Mouse (Mus musculus) lung, embryonic 14.5 days (tissue): ENCODE data around the gene Etnk1. TPM values are rescaled to one million over a fixed set of nuclear protein-coding genes. Genes with fewer than 3 reads are reported as not detected.

Experiments used
- ATAC-seq: fragments of 200-750 bp; cut with Nextera tagmentation; 2 replicates; pipeline ENCODE4 v1.8.0; 2017; ENCODE audit warnings: mild to moderate bottlenecking, moderate TSS enrichment, moderate library complexity; ENCODE audit not compliant: insufficient read depth
- DNase-seq: peaks from one replicate; pipeline ENCODE4 v3.0.0-alpha.2; 2015
- H3K27ac ChIP-seq: fragments of 300-500 bp; sonication (generic); 2 replicates; pipeline ENCODE4 v1.5.1; 2014; ENCODE audit warnings: low read depth, mild to moderate bottlenecking, moderate library complexity
- H3K27me3 ChIP-seq: fragments of 300-500 bp; sonication (generic); 2 replicates; pipeline ENCODE4 v1.6.1; 2014; ENCODE audit warnings: low read length, control low read depth; ENCODE audit not compliant: insufficient read depth
- H3K36me3 ChIP-seq: fragments of 300-500 bp; sonication (generic); 2 replicates; pipeline ENCODE4 v1.6.1; 2014; ENCODE audit warnings: control low read depth; ENCODE audit not compliant: insufficient read depth
- H3K4me1 ChIP-seq: fragments of 300-500 bp; sonication (generic); 2 replicates; pipeline ENCODE4 v1.6.1; 2014; ENCODE audit warnings: antibody characterized with exemption, control low read depth; ENCODE audit not compliant: insufficient read depth
- H3K4me2 ChIP-seq: fragments of 300-500 bp; sonication (generic); 2 replicates; pipeline ENCODE4 v1.6.1; 2014; ENCODE audit warnings: mild to moderate bottlenecking
- H3K4me3 ChIP-seq: fragments of 300-500 bp; sonication (generic); 2 replicates; pipeline ENCODE4 v1.5.1; 2014; ENCODE audit warnings: low read depth, low read length
- H3K9ac ChIP-seq: fragments of 300-500 bp; sonication (generic); 2 replicates; pipeline ENCODE4 v1.6.1; 2014
- H3K9me3 ChIP-seq: fragments of 300-500 bp; sonication (generic); 2 replicates; pipeline ENCODE4 v1.6.1; 2016; ENCODE audit warnings: low read depth, low read length, control low read depth
- CTCF ChIP-seq: IDR thresholded peaks from 2 replicates; pipeline ENCODE4 v1.5.1; 2016; ENCODE audit warnings: antibody characterized with exemption, low read depth
- WGBS: fragments of 180-500 bp; shearing (Covaris S2); extraction: QIAGEN DNeasy Blood & Tissue Kit; methylation state at CpG from one replicate; pipeline ENCODE4 v1.1.7; 2014; 5-methylcytosine and 5-hydroxymethylcytosine counted together
- polyA plus RNA-seq: library from polyadenylated mRNA; unstranded; fragments of >200 nt; fragmentation: Nextera tagmentation; extraction: Ambion mirVana; gene quantifications from 2 replicates; pipeline ENCODE4 v1.2.1, GENCODE M21; 2014

Etnk1 gene
- polyA plus RNA-seq, 1 experiment from 2014 or later = 23.3 TPM

GRCm38 (mm10) chr6:143259870-143260559 is 93.0 kb downstream of the Etnk1 start:
- Histone ChIP-seq H3K4me3 (no peak overlapping the region), H3K27ac (no peak overlapping the region), H3K9ac (no peak overlapping the region), H3K27me3 (no peaks in the 10 kb centered on the region), H3K4me2 (peak overlapping the region; percentile 39), H3K36me3 (no peaks in the 10 kb centered on the region), H3K9me3 (no peaks in the 10 kb centered on the region), H3K4me1 (no peaks in the 10 kb centered on the region)
- DNase-seq (peak; percentile 48), ATAC-seq (no peak; the same call in 1 of the 2 replicates)
- 53% methylated on average over 18 of the region's 18 CpGs for WGBS
- no peak for TF ChIP-seq CTCF

GRCm38 (mm10) chr6:143260560-143261288 is 93.7 kb downstream of the Etnk1 start:
- H3K36me3 ChIP-seq = no peaks in the 10 kb centered on the region
- H3K4me3 ChIP-seq = no peak overlapping the region
- peak; percentile 3 for DNase-seq
- no peak overlapping the region for H3K4me2 ChIP-seq
- 68% methylated on average over 14 of the region's 14 CpGs for WGBS
- H3K27me3 ChIP-seq = no peaks in the 10 kb centered on the region
- no peak for TF ChIP-seq CTCF
- no peak overlapping the region for H3K9ac ChIP-seq
- ATAC-seq = no peak
- no peaks in the 10 kb centered on the region for H3K9me3 ChIP-seq
- no peak overlapping the region for H3K27ac ChIP-seq
- H3K4me1 ChIP-seq = no peaks in the 10 kb centered on the region

- DNase-seq (no peak), ATAC-seq (no peak)
- Histone ChIP-seq H3K27me3 (no peaks in the 10 kb centered on the region), H3K4me2 (no peak overlapping the region), H3K36me3 (no peaks in the 10 kb centered on the region), H3K4me3 (no peak overlapping the region), H3K9ac (no peak overlapping the region), H3K27ac (no peak overlapping the region), H3K4me1 (no peaks in the 10 kb centered on the region), H3K9me3 (no peaks in the 10 kb centered on the region)
- no peak for TF ChIP-seq CTCF
- WGBS = 71% methylated on average over 8 of the region's 8 CpGs
Measured at GRCm38 (mm10) chr6:143261289-143261665, 94.3 kb downstream of the Etnk1 start.

GRCm38 (mm10) chr6:143265482-143265881 is 98.5 kb downstream of the Etnk1 start:
- Histone ChIP-seq H3K9me3 (no peaks in the 10 kb centered on the region), H3K27ac (no peak overlapping the region), H3K4me3 (no peak overlapping the region), H3K9ac (no peak overlapping the region), H3K27me3 (no peaks in the 10 kb centered on the region), H3K36me3 (no peaks in the 10 kb centered on the region), H3K4me2 (no peak overlapping the region), H3K4me1 (no peaks in the 10 kb centered on the region)
- DNase-seq (no peak), ATAC-seq (no peak)
- 82% methylated on average over 10 of the region's 10 CpGs for WGBS
- TF ChIP-seq CTCF = no peak

- Histone ChIP-seq H3K27ac (no peak overlapping the region), H3K36me3 (no peaks in the 10 kb centered on the region), H3K4me1 (no peaks in the 10 kb centered on the region), H3K27me3 (no peaks in the 10 kb centered on the region), H3K4me3 (no peak overlapping the region), H3K9ac (no peak overlapping the region), H3K9me3 (no peaks in the 10 kb centered on the region), H3K4me2 (no peak overlapping the region)
- TF ChIP-seq CTCF = no peak
- DNase-seq (no peak), ATAC-seq (no peak)
- WGBS = 58% methylated on average over 3 of the region's 3 CpGs
Measured at GRCm38 (mm10) chr6:143279222-143279621, 112.2 kb downstream of the Etnk1 start.

Other genes starting within 250 kb of the Etnk1 start
- gene St8sia1, start 202.8 kb upstream of the Etnk1 start, polyA plus RNA-seq = 0.07 and 0.39 TPM in 2 replicates
- 25.3 and 26.7 TPM in 2 replicates for gene C2cd5, start 67.1 kb upstream of the Etnk1 start, polyA plus RNA-seq